Mouse (Mus musculus): ENCODE measurements at regions not wholly inside any gene's neighbourhood (a gene's known extent, or its start where the extent isn't known, plus 50 kb on each side); places are given as distances from the start of the nearest gene placed in this dataset.
"Not testable (repeated sequence)": the region's sequence is repeated elsewhere in the genome, so short reads cannot be mapped to it uniquely, and the experiment has no call there.

DNA sequence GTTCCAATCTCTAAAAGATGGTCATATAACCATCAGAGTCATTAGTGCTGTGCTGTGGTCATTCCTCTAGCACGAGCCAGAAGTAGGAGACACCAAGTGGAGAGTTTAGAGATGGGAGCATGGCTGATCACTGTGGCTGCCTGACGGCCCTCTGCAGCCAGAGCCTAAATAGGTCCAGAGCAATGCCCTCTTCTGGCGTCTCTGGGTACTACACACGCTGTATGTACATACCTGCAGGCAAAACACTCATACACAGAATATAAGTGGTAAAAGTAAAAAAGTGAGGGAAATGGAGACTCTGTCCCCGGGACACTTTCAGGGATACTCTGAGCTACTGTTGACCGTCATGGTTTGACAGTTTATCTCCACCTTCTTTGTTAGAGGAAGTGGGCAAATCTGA lies 91.4 kb downstream of the Gm21738 start:
- no peak overlapping the region for H3K27ac ChIP-seq (ENCODE audit: low read length)
- H3K4me2 ChIP-seq (ENCODE audit: low read depth, low read length), result no peak overlapping the region
- H3K4me1 ChIP-seq (ENCODE audit: control insufficient read depth, insufficient read depth, low read length), result no peaks in the 10 kb centered on the region
- H3K27me3 ChIP-seq (ENCODE audit: control insufficient read depth, insufficient read depth, low read length), result no peaks in the 10 kb centered on the region
- H3K9ac ChIP-seq (ENCODE audit: low read length), result no peak overlapping the region
- ATAC-seq (replicated peaks; ENCODE audit: extremely low read depth, insufficient read depth, low FRiP score), result no peak
- 72% methylated on average over 6 of the region's 6 CpGs for WGBS
- no peaks in the 10 kb centered on the region for H3K36me3 ChIP-seq (ENCODE audit: control insufficient read depth, insufficient read depth)
- no peak overlapping the region for H3K4me3 ChIP-seq (ENCODE audit: low read length)
- H3K9me3 ChIP-seq (replicated peaks; ENCODE audit: control insufficient read depth, low read length), result peaks cover 8% of the 10 kb centered on the region; the same call in 1 of the 2 replicates

DNA sequence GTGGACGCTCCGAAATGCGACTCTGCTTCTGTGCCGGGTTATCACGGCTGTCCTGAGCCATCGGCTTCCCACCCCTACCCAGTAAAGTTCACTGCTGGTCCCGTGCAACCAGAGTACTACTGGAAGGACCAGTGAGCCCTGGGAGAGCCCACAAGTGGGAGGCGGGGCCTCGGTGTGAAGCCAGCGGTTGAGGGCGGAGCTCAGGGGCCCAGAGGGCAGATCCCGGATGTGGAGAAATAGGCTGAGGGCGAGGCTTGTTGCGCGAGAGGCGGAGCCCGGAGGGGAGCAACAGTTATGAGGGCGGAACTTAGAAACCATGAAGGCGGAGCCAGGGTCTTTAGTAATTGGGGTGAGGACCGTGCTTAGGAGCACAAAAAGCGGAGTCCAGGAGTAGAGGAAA lies 107.1 kb downstream of the Gm21738 start:
- no peak overlapping the region for H3K4me2 ChIP-seq (ENCODE audit: low read depth, low read length)
- ATAC-seq (replicated peaks; ENCODE audit: extremely low read depth, insufficient read depth, low FRiP score), result no peak
- no peak overlapping the region for H3K9ac ChIP-seq (ENCODE audit: low read length)
- H3K36me3 ChIP-seq (ENCODE audit: control insufficient read depth, insufficient read depth), result no peaks in the 10 kb centered on the region
- 52% methylated on average over 21 of the region's 21 CpGs for WGBS
- H3K27me3 ChIP-seq (ENCODE audit: control insufficient read depth, insufficient read depth, low read length), result no peaks in the 10 kb centered on the region
- peaks cover 6% of the 10 kb centered on the region for H3K9me3 ChIP-seq (replicated peaks; ENCODE audit: control insufficient read depth, low read length)
- no peaks in the 10 kb centered on the region for H3K4me1 ChIP-seq (ENCODE audit: control insufficient read depth, insufficient read depth, low read length)
- H3K4me3 ChIP-seq (ENCODE audit: low read length), result no peak overlapping the region
- H3K27ac ChIP-seq (ENCODE audit: low read length), result no peak overlapping the region

DNA sequence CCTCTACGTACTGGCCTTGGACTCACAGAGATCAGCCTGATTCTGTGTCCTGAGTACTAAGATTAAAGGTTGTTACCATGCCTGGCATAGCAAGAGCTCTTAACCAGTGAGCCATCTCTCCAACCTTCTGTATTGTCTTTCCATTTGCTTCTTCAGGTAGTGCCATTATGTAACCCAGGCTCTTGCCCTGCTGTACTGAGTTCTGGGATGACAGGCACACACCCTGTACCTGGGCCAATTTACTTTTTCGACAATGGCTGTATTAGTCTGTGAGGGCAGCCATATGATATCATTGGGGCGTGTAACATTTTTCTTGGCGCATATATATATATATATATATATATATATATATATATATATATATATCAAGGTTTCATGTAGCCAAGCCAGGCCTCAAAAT lies 115.9 kb downstream of the Gm21738 start:
- not testable (repeated sequence) for H3K9ac ChIP-seq (ENCODE audit: low read length); H3K27me3 ChIP-seq (ENCODE audit: control insufficient read depth, insufficient read depth, low read length); H3K4me2 ChIP-seq (ENCODE audit: low read depth, low read length); ATAC-seq (replicated peaks; ENCODE audit: extremely low read depth, insufficient read depth, low FRiP score); H3K9me3 ChIP-seq (replicated peaks; ENCODE audit: control insufficient read depth, low read length); H3K4me1 ChIP-seq (ENCODE audit: control insufficient read depth, insufficient read depth, low read length); H3K27ac ChIP-seq (ENCODE audit: low read length); H3K4me3 ChIP-seq (ENCODE audit: low read length); H3K36me3 ChIP-seq (ENCODE audit: control insufficient read depth, insufficient read depth)
- WGBS, result 43% methylated on average over 4 of the region's 4 CpGs

GRCm38 (mm10) chr14:19279096-19279495 lies 139.6 kb downstream of the Gm21738 start:
- Histone ChIP-seq H3K27me3 (ENCODE audit: control insufficient read depth, insufficient read depth, low read length) (no peaks in the 10 kb centered on the region), H3K36me3 (ENCODE audit: control insufficient read depth, insufficient read depth) (no peaks in the 10 kb centered on the region), H3K27ac (ENCODE audit: low read length) (no peak overlapping the region), H3K4me3 (ENCODE audit: low read length) (no peak overlapping the region), H3K9ac (ENCODE audit: low read length) (no peak overlapping the region), H3K9me3 (replicated peaks; ENCODE audit: control insufficient read depth, low read length) (peaks cover 4% of the 10 kb centered on the region; the same call in 1 of the 2 replicates), H3K4me2 (ENCODE audit: low read depth, low read length) (no peak overlapping the region), H3K4me1 (ENCODE audit: control insufficient read depth, insufficient read depth, low read length) (no peaks in the 10 kb centered on the region)
- 64% methylated on average over 1 of the region's 1 CpGs for WGBS
- no peak for ATAC-seq (replicated peaks; ENCODE audit: extremely low read depth, insufficient read depth, low FRiP score)

GRCm38 (mm10) chr14:19277777-19278385 lies 140.8 kb downstream of the Gm21738 start:
- peak; percentile 90 for ATAC-seq (replicated peaks; ENCODE audit: extremely low read depth, insufficient read depth, low FRiP score)
- Histone ChIP-seq H3K4me2 (ENCODE audit: low read depth, low read length) (no peak overlapping the region), H3K27me3 (ENCODE audit: control insufficient read depth, insufficient read depth, low read length) (no peaks in the 10 kb centered on the region), H3K9ac (ENCODE audit: low read length) (no peak overlapping the region), H3K9me3 (replicated peaks; ENCODE audit: control insufficient read depth, low read length) (peaks cover 7% of the 10 kb centered on the region; the same call in 1 of the 2 replicates), H3K4me3 (ENCODE audit: low read length) (no peak overlapping the region), H3K4me1 (ENCODE audit: control insufficient read depth, insufficient read depth, low read length) (no peaks in the 10 kb centered on the region), H3K27ac (ENCODE audit: low read length) (no peak overlapping the region), H3K36me3 (ENCODE audit: control insufficient read depth, insufficient read depth) (no peaks in the 10 kb centered on the region)
- WGBS, result 44% methylated on average over 4 of the region's 4 CpGs

Measured in heart, embryonic 16.5 days (tissue).